Mouse (Mus musculus): Measurements from ENCODE around the gene Mettl21e. TPM values are rescaled to one million over a fixed set of nuclear protein-coding genes. Genes with fewer than 3 reads are reported as not detected.

Mettl21e gene
- total RNA-seq, 1 experiment from 2014 or later: not detected

Other genes starting within 250 kb of the Mettl21e start
- gene Mettl21c, start 198.9 kb downstream of the Mettl21e start, total RNA-seq (2021): not detected in 2 replicates
- 0.08 TPM in 1 of 2 replicates, not detected in the other for gene Gm8251, start 157.0 kb downstream of the Mettl21e start, total RNA-seq (2021)
- gene Tex30, start 116.5 kb downstream of the Mettl21e start, total RNA-seq (2021): 12.9 and 13.3 TPM in 2 replicates
- 23.5 TPM in 2 replicates for gene Kdelc1, start 100.2 kb downstream of the Mettl21e start, total RNA-seq (2021)
- gene Bivm, start 100.0 kb downstream of the Mettl21e start, total RNA-seq (2021): 14.3 and 16.8 TPM in 2 replicates
- 18.7 and 18.8 TPM in 2 replicates for gene Ercc5, start 71.2 kb downstream of the Mettl21e start, total RNA-seq (2021)